Mouse (Mus musculus) gastrocnemius, adult 8-10 months (tissue): Measurements from ENCODE around the gene Ly6g6c. TPM values are rescaled to one million over a fixed set of nuclear protein-coding genes. Genes with fewer than 3 reads are reported as not detected.
A peak's percentile ranks its signal among the peaks of the same experiment; 100 is the strongest.
"Not testable (repeated sequence)": the region's sequence is repeated elsewhere in the genome, so short reads cannot be mapped to it uniquely, and the experiment has no call there.

Source experiments
- DNase-seq, 2 experiments: peaks; one replicate each; pipeline ENCODE4 v3.0.0; 2022; ENCODE audit warnings: low spot score in 2 of 2
- total RNA-seq, 4 experiments: library from RNA; stranded (reverse); gene quantifications; 2 replicates each; pipeline ENCODE4 v1.2.4; 2022

Ly6g6c gene
- total RNA-seq, 4 experiments from 2014 or later: not detected

DNA sequence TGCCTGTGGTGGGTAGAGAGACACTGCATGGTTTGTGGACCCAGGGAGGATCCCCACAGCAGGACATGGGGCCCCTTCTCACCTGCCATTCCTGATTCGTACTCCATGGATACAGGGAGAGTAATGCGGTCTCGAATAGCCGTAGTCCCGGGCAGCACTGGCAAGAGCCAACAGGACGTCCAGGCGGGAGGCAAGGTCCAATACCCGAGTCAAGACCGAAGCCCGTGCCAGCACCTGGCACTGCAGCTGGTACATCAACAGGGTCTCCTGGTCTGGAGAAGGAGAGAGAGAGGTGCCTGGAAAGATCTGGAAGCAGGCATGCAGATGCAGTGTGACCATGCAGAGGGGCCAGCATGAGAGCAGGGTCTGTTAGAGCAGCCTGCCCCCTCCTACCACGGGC lies 33.9 kb upstream of the Ly6g6c start:
- no peak for DNase-seq

DNA sequence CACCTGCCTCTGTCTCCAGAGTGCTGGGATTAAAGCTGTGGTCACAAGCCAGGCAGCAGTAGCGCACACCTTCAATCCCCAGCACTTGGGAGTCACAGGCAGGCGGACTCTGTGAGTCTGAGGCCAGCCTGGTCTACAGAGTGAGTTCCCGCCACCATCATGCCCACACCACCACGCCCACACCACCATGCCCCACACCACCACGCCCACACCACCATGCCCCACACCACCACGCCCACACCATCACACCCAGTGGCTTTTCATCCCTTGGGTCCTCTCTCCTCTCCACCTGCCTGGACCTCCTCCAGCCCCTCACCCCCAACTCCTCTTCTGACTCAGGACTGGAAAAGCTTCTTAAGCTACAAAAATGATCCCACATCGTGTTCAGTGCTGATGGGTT lies 33.3 kb upstream of the Ly6g6c start:
- no peak for DNase-seq

DNA sequence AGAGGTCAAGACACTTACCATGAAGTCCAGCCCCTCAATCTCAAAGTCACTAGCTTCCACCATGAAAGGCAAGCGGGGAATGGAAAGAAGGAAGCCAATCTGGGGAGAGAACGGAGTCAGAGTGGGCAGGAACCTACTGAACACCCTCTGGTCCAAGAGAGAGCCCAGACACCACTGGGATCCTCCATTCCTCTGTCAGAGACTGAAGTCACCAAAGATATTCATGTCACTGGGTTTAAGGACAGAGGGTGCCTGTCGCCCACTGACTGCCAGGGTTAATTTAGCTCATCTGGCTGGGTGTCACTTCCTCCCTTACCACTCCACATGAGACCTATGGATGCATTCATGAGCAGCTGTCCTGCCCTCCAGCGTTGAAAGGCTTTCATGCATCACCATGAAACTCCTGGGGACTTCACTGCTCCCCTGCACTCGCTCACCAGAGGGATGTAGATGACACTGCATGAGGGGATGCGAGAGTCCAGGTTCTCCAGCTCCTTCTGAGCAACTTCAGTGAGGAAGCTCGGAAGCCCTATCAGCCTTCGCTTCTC lies 32.8 kb upstream of the Ly6g6c start:
- DNase-seq: no peak

DNA sequence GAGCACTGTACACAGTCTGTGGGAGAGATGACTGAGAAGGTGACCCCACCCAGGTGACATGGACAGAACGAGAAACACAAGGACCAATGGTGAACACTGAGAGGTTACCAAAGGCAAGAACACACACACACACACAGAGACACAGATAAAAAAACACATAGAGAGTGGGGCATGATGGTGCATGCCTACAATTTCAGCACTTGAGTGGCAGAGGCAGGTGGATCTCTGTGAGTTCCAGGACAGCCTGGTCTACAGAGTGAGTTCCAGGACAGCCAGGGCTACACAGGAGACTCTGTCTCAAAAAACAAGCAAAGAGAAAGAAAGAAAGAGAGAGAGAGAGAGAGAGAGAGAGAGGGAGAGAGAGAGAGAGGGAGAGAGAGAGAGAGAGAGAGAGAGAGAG lies 31.5 kb upstream of the Ly6g6c start:
- DNase-seq: not testable (repeated sequence)

DNA sequence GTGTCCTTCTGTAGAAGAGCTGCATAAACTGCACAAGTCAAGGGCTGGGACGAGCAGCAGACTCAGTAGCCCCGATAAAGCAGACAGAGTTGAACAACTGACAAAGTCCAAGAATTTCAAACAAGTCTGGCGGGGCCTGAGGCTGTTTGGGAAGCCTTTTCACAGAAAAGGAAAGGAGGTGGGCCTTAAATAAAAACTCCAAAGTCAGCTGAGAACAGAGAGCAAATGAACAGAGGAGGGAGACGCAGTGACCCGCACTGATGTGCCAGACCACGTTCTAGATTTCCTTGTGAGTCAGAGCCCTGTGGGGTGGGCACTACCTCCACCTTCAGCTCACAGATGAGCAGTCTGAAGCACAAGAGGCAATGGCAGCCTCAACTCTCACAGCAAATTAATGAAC lies 30.3 kb upstream of the Ly6g6c start:
- DNase-seq: no peak

DNA sequence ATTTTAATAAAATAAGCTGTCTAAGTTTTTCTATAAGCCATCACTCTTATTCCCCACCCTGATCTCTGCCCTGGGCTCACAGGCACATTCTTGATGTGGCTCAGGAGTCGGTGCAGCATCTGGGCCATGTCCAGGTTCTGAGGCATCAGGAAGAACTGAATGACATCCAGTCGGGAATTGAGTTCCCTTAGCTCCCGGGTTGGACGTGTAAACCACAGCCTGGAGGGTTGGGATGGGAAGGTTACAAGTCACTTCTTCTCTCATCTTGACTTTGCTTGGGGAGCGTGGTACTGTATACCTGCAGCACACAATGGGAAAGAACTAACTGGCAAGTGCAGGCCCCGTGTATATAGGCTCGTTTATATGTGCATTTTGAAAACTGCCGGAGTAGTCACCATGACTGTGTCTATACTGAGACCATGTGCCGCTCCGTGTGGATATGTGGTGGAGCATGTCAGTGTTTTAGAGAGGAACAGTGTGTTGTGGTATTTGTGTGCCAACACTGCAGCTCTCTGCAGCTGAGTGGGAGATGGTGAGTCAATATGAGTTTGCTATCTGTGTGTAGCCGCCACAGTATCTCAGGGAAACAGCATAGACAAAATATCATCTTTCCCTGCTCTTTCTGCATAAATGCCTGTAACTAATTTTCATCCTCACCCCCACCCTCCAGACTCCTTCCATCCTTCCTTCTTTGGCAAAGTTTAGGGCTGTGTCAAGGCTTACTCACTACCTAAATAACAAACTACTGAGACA lies 25.9 kb upstream of the Ly6g6c start:
- no peak for DNase-seq

DNA sequence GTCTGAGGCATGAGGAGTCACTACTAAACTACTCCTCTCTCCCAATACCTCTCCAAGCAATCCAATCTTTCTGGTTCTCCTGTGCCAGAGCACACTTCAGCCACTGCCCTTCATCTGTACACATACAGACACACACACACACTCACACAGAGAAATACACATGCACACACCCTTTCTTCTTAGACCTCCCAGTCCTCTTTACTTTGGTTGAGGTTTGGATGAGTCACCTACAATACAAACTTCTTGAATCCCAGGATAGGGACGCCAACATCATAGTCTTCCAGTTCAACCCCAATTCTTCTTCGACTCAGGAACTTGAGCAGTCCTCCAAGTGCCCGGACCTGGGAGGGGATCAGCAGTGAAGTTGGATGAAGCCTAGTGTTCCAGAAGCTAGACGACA lies 21.4 kb upstream of the Ly6g6c start:
- DNase-seq: no peak

DNA sequence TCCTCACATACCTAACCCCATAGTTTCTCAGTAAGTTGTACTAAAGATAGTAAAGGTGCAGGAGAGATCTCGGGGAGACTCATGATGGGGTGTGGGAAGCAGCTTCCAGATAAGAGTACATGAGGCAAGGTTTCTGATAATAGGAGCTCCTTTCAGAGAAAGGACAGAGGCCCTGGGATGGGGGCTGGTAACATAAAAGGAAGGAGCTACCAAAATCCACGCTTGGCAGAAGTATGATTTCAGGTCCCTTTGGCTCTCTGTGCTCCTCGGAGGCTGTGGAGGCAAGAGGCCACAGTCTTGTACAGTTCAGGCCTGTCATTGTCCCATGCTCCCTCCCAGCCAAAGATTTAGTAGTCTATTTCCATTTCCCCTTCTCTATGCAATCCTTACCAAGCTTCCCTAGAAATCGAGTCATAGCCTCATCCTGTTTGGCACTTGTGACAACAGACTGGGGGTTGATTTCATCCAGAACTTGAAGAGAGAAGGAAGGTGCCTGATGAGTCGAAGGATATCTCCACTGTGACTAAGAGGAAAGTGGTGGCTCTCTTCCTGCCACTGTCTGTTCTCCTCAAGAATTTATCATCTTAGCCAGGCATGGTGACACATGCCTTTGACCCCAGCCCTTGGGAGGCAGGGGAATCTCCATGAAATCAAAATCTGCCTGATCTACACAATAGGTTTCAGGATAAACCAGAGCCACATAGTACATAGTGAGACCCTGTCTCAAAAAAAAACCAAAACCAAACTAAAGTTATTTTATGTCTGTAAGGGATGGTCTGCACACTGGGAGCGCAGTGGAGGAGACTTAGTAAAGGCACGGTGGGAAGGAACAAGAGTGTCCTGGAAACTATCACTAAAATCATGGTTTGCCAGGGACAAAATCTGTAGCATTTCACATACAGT lies 20.0 kb upstream of the Ly6g6c start:
- DNase-seq: no peak

DNA sequence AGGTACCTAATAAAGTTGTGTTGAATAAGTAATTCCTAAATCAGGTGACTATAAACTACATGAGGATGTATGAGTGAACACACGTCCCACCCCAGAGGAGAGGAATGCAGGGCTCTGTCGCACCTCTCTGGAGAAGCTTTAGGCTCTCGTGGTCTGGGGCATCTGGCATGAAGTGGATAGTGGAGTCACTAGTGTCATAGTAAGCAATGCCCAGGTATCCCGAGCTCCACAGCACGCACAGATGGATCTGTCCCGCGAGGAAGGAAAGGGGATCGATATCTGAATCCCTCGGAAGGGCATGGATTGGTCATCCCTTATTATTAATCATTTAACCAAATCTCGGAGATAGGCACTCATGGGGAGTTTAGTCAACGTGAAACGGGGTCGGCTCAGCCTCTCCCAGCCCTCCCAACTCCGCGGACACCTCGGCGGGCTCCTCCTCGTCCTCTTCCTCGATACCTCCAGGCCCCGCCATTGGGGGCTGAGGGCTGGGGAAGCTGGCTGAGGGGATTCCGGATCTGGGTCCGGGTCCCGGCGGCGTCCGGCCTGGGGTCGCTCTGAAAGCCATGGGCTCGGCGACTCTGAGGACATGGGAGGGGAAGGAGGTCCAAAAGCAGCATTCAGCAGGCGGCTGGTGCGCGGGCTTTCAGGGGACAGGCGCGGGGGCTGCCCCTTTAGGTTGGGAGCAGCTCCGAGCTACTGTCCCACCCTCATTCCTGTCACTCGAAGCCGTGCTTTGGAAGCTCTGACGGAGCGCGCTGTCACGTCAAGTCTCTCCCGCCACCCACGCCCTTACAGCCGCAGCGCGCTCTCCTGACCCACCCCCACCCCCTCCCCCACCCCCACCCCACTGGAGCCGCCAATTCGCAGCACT lies 19.1 kb upstream of the Ly6g6c start:
- DNase-seq: no peak

DNA sequence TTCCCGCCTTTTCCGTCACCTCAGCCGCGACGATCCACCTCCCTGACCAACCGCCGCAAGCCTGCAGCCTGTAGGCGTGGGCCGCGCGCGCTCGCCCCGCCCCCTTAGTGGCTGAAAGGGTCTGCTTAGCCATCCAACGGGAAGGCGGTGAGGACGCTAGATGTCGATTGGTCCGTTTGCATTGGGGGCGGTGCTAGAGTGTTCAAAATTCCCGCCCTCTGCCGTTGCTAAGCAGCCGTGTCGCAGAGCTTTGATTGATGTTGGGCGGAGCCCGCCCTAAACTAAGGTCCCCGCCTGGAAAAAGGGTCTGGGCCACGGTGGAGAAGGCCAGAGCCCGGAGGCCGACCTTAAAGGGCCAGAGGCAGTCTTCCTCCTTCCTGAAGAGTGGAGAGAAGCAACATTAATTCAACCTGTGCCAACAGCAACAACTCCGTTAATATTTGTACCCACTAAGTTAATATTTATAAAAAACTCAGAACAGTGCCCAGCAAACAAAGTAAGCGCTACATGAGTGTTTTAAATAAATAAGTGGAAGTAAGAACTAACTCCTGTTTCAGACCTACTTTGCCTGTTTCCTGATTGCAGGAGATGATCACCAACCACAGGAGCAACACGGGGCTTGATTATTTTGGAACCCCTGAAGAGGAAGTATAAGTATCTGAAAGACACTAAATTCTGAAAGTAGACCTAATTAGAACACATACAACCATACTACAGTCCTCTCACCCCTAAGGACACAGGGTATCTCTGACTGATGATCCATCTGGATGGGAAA lies 18.3 kb upstream of the Ly6g6c start, which contains the start of gene Msh5:
Gene Msh5, minus strand, starts transcription at position 65 of the 775 bp plus-strand sequence.
- peak; percentile 92 to 93 for DNase-seq

DNA sequence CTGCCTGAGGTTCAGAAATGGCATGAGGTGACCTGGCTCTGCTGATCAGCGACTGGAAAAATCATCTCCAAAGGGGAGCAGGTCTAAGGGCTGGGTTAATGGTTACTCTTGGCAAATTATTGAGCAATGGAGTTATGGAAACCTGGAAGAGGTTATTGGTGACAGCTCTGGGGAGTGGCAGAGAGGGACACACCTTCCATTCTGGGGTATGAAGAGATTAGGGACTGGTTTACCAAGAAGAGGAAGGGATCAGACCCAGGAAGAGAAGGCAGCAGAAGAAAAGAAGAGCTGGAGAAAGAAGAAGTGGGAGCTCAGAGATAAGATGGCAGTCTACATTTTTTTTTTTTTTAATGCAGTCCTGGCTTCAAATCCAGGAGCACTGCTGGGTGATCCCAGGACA lies 17.5 kb upstream of the Ly6g6c start:
- no peak for DNase-seq

DNA sequence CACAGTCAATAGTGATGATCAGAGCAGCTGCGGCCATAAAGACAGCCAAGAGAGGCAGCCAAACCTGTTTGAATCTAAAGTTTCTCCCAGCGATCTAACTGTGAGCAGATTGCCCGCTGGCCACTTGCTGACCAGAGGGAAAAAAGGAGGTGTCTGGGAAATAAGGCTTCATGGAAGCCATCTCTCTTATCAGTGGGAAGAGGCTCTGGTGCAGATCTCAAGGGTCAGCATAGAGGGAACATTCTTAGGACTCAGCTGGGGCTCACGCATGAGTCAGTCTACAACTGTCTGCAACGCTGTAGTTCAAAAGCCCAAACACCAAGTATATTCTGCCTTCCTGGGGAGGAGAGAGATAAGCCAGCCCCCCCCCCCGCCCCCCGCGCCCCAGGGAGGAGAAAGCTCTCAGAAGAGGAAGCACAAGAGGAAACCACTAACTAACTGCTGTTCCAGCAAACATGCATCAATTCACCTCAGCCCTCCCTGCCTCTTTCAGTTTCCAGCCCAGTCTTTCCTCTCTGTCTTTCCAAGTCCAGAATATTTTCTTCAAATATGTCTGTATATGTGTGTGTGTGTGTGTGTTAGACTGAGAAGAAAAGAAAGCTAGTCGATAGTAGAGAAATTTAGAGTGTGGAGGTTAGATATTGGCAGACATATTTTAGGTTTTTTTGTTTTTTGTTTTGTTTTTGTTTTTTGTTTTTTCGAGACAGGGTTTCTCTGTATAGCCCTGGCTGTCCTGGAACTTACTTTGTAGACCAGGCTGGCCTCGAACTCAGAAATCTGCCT lies 16.8 kb upstream of the Ly6g6c start:
- DNase-seq: no peak

DNA sequence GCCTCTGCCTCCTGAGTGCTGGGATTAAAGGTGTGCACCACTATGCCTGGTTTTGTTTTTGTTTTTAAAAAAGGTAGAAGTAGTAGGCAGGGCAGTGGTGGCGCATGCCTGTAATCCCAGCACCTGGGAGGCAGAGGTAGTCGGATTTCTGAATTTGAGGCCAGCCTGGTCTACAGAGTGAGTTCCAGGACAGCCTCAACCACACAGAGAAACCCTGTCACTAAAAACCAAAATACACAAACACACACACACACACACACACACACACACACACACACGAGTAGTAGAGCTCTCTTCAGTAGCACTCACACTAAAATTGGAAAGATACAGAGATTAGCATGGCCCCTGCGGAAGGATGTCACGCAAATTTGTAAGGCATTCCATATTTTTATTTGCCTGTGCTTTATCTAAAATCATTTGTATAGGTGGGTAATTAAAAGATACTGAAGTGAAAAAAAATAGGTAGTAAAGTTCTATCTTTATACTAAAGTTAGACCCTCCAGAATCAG lies 16.2 kb upstream of the Ly6g6c start:
- DNase-seq: no peak

DNA sequence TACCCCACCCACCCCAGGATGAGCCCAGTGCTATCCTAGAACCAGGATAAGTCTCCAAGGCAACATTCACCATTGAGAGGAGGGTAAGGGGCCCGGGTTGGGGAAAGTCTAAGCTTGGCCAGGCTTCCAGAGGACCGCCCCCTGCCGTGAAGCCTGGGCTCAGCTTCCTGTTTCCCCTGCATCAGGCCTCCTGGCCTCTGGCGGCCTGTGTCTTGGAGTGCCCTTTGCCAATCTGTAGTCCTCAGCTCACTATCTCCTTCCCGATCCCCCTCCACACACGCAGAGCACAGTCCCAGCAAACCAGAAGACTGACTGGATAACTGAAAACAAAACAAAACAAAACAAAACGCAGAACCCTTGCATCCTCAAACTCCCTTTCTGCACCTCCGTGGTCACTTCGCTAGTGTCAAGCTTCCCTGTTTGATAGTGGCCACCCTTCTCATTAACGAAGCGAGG lies 15.6 kb upstream of the Ly6g6c start, which contains the start of gene Clic1:
Gene Clic1, plus strand, starts transcription at position 406 of the 456 bp plus-strand sequence.
- no peak for DNase-seq

DNA sequence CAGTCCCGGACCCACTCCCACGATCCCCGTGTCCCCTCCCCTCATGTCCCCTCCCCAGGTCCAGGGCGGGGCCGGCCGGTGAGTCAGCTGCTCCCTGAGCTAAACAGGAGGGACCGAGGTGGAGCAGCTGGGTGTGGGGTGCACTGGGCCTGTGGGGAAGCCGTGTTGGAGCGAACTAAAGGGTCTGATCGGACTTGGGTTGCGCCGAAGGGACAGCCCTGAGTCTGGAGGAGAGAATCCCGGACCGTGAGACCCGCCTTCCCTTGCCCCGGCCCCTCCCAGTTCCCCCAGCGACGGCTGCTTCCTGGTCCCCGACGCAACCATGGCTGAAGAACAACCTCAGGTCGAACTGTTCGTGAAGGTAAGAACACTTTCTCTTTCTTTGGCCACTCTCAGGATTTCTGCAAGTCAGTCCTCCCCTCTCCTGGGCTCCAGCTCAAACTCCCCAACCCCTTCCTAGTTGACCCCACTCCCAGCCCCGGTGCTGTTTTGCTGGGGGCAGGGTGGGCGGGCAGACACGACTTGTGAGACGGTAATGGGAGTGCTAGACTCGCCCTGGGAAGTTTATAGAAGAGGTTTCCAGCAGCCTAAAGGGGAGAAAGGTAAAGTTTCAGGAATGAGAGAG lies 14.9 kb upstream of the Ly6g6c start:
- peak; percentile 37 to 53 for DNase-seq

DNA sequence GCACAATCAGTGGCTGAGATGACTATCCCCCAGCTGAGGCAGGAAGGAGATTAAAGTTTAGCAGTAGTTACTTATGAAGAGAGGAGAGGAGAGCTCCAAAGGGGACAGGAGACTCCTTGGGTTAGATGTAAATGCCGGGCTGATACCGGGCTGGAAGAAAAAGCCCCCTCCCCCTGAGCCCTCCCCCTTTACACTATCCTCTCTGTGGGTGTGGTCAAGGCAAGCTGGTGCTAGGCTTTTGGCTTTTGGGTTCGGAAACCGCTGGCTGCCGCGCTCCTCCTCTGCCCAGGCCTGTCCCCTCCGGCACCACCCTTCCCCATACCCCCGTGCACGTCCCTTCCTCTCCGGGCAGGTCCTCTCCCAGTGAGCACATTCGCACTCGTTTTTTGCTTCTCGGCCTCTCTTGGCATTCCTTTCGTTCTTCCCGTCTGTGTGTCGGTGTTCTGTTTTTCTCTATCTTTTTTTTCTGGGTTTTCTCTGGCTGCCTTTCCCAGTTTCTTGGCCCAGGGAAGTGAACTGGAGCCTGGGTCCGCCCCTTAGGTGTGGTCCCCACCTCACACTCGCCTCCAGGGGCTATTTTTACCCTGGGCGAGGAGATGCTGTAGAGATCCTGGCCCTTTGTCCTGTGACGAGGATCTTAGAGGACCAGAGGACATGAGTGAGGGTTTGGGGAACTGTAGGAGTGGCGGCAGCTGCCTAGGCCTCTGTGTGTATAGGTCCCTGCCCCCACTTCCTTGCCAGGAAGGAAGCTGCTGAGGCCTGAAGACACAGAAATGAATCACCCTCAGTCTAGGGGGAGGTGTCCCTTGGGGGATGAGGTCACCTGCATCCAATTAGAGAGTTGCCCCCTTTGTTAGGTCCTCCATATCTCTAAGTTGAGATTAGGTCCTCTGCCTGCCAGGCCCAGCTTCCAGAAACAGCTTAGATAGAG lies 13.8 kb upstream of the Ly6g6c start:
- DNase-seq: peak in 1 of 2 experiments; percentile 43

DNA sequence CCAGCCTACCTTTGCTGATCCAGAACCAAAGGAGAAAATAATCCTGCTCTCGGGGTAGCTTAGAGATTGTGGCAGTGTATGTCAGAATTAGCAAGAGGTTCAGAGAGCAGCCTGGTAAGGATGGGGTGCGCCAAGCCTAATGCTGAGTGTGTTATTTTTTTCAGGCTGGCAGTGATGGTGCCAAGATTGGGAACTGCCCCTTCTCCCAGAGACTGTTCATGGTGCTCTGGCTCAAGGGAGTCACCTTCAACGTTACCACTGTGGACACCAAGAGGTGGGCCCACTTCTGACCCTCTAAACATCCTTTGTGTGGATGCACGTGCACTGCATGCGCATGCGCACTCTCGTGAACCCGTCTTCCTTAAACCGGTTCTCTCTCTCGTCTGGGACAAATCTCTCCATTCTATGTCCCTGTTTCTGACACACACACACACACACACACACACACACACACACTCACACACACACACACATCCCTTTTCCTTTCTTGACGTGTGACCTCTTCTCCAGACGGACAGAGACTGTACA lies 12.9 kb upstream of the Ly6g6c start:
- DNase-seq: no peak
